Mouse (Mus musculus): ENCODE measurements around the gene Gm6356. TPM values are rescaled to one million over a fixed set of nuclear protein-coding genes. Genes with fewer than 3 reads are reported as not detected.

The Gm6356 gene
- not detected in 2 replicates for polyA plus RNA-seq (2012; rRNA removed)

GRCm38 (mm10) chr14:6973718-6974117, at the start of gene Gm6356:
Gene Gm6356 (minus strand): TSS chr14:6973818.

Other genes starting within 250 kb of the Gm6356 start
- not detected in 2 replicates for gene Gm3636, start 231.5 kb downstream of the Gm6356 start, polyA plus RNA-seq (2012; rRNA removed)
- not detected in 2 replicates for gene Gm8362, start 199.4 kb downstream of the Gm6356 start, polyA plus RNA-seq (2012; rRNA removed)
- gene Gm3642, start 133.5 kb downstream of the Gm6356 start, polyA plus RNA-seq (2012; rRNA removed) = not detected in 2 replicates
- gene Gm3667, start 83.9 kb downstream of the Gm6356 start, polyA plus RNA-seq (2012; rRNA removed) = not detected in 2 replicates
- not detected in 2 replicates for gene Gm10406, start 53.6 kb upstream of the Gm6356 start, polyA plus RNA-seq (2012; rRNA removed)
- not detected in 2 replicates for gene Gm3685, start 71.2 kb upstream of the Gm6356 start, polyA plus RNA-seq (2012; rRNA removed)
- not detected in 2 replicates for gene Gm3696, start 126.8 kb upstream of the Gm6356 start, polyA plus RNA-seq (2012; rRNA removed)
- gene Gm6676, start 151.6 kb upstream of the Gm6356 start, polyA plus RNA-seq (2012; rRNA removed) = not detected in 2 replicates
- gene Gm3512, start 200.7 kb upstream of the Gm6356 start, polyA plus RNA-seq (2012; rRNA removed) = not detected in 2 replicates
- not detected in 2 replicates for gene Gm16434, start 220.7 kb upstream of the Gm6356 start, polyA plus RNA-seq (2012; rRNA removed)

Measured in stomach, adult 2 months (tissue).